Mouse (Mus musculus) limb, embryonic 10.5 days (tissue): ENCODE measurements around the gene Nkx2-5. TPM values are rescaled to one million over a fixed set of nuclear protein-coding genes. Genes with fewer than 3 reads are reported as not detected.
A peak's percentile ranks its signal among the peaks of the same experiment; 100 is the strongest.

Experiments used
- DNase-seq: peaks from one replicate; pipeline ENCODE4 v3.0.0-alpha.2; 2017; ENCODE audit warnings: low spot score
- H3K27ac ChIP-seq: fragments of 300-500 bp; sonication (generic); 2 replicates; pipeline ENCODE4 v1.5.1; 2016; ENCODE audit warnings: mild to moderate bottlenecking
- H3K27me3 ChIP-seq: fragments of 300-500 bp; sonication (generic); 2 replicates; pipeline ENCODE4 v1.6.1; 2016; ENCODE audit warnings: low read depth, mild to moderate bottlenecking; ENCODE audit not compliant: poor library complexity, severe bottlenecking
- H3K36me3 ChIP-seq: fragments of 300-500 bp; sonication (generic); 2 replicates; pipeline ENCODE4 v1.6.1; 2016; ENCODE audit warnings: mild to moderate bottlenecking, moderate library complexity
- H3K4me1 ChIP-seq: fragments of 300-500 bp; sonication (generic); 2 replicates; pipeline ENCODE4 v1.6.1; 2016
- H3K4me3 ChIP-seq: fragments of 300-500 bp; sonication (generic); 2 replicates; pipeline ENCODE4 v1.5.1; 2016; ENCODE audit warnings: mild to moderate bottlenecking, moderate library complexity
- H3K9me3 ChIP-seq: fragments of 300-500 bp; sonication (generic); replicated peaks from 2 replicates; pipeline ENCODE4 v1.6.1; 2016; ENCODE audit warnings: mild to moderate bottlenecking
- WGBS: fragments of 180-500 bp; shearing (Covaris S2); methylation state at CpG from one replicate; pipeline ENCODE4 v1.1.7; 2016; 5-methylcytosine and 5-hydroxymethylcytosine counted together
- polyA plus RNA-seq: library from polyadenylated mRNA; unstranded; fragments of >200 nt; fragmentation: Nextera tagmentation; extraction: Ambion mirVana; gene quantifications from 2 replicates; pipeline ENCODE4 v1.2.1, GENCODE M21; 2016

The Nkx2-5 gene
- polyA plus RNA-seq, 1 experiment from 2014 or later = 0.14 TPM

GRCm38 (mm10) chr17:26816810-26817209 lies 28.0 kb downstream of the Nkx2-5 start:
- no peak overlapping the region for H3K4me3 ChIP-seq
- no peak overlapping the region for H3K27ac ChIP-seq
- no peaks in the 10 kb centered on the region for H3K9me3 ChIP-seq
- no peaks in the 10 kb centered on the region for H3K36me3 ChIP-seq
- no peaks in the 10 kb centered on the region for H3K4me1 ChIP-seq
- no peak for DNase-seq
- WGBS = 83% methylated on average over 6 of the region's 6 CpGs
- peaks cover 8% of the 10 kb centered on the region; the same call in 1 of the 2 replicates for H3K27me3 ChIP-seq

GRCm38 (mm10) chr17:26813497-26813896 lies 31.3 kb downstream of the Nkx2-5 start:
- Histone ChIP-seq H3K27ac (no peak overlapping the region), H3K27me3 (no peaks in the 10 kb centered on the region), H3K4me3 (no peak overlapping the region), H3K9me3 (no peaks in the 10 kb centered on the region), H3K4me1 (no peaks in the 10 kb centered on the region), H3K36me3 (no peaks in the 10 kb centered on the region)
- no peak for DNase-seq
- 90% methylated on average over 9 of the region's 9 CpGs for WGBS

- Histone ChIP-seq H3K9me3 (no peaks in the 10 kb centered on the region), H3K36me3 (no peaks in the 10 kb centered on the region), H3K27ac (no peak overlapping the region), H3K27me3 (no peaks in the 10 kb centered on the region), H3K4me3 (no peak overlapping the region), H3K4me1 (no peaks in the 10 kb centered on the region)
- 79% methylated on average over 2 of the region's 2 CpGs for WGBS
- DNase-seq = no peak
Measured at GRCm38 (mm10) chr17:26812607-26813006, 32.2 kb downstream of the Nkx2-5 start.

- no peak for DNase-seq
- Histone ChIP-seq H3K4me1 (no peaks in the 10 kb centered on the region), H3K9me3 (no peaks in the 10 kb centered on the region), H3K36me3 (no peaks in the 10 kb centered on the region), H3K27ac (no peak overlapping the region), H3K4me3 (no peak overlapping the region), H3K27me3 (no peaks in the 10 kb centered on the region)
- 87% methylated on average over 3 of the region's 3 CpGs for WGBS
Measured at GRCm38 (mm10) chr17:26802886-26803285, 41.9 kb downstream of the Nkx2-5 start.

GRCm38 (mm10) chr17:26797379-26798128 lies 47.3 kb downstream of the Nkx2-5 start:
- Histone ChIP-seq H3K9me3 (no peaks in the 10 kb centered on the region), H3K27ac (no peak overlapping the region), H3K4me1 (no peaks in the 10 kb centered on the region), H3K36me3 (peaks cover 11% of the 10 kb centered on the region), H3K27me3 (no peaks in the 10 kb centered on the region), H3K4me3 (no peak overlapping the region)
- 72% methylated on average over 6 of the region's 6 CpGs for WGBS
- DNase-seq = no peak

- peaks cover 33% of the 10 kb centered on the region for H3K36me3 ChIP-seq
- H3K9me3 ChIP-seq = no peaks in the 10 kb centered on the region
- H3K27me3 ChIP-seq = no peaks in the 10 kb centered on the region
- no peak for DNase-seq
- no peak overlapping the region for H3K27ac ChIP-seq
- H3K4me3 ChIP-seq = no peak overlapping the region
- no peaks in the 10 kb centered on the region for H3K4me1 ChIP-seq
- WGBS = 80% methylated on average over 7 of the region's 7 CpGs
Measured at GRCm38 (mm10) chr17:26795386-26795785, 49.4 kb downstream of the Nkx2-5 start.

- H3K4me1 ChIP-seq = no peaks in the 10 kb centered on the region
- no peak overlapping the region for H3K27ac ChIP-seq
- no peaks in the 10 kb centered on the region for H3K27me3 ChIP-seq
- no peaks in the 10 kb centered on the region for H3K9me3 ChIP-seq
- DNase-seq = peak; percentile 44
- H3K36me3 ChIP-seq = peaks cover 39% of the 10 kb centered on the region
- 26% methylated on average over 3 of the region's 3 CpGs for WGBS
- H3K4me3 ChIP-seq = no peak overlapping the region
Measured at GRCm38 (mm10) chr17:26794744-26795143, 50.1 kb downstream of the Nkx2-5 start.

GRCm38 (mm10) chr17:26793068-26793765 lies 51.6 kb downstream of the Nkx2-5 start:
- H3K27me3 ChIP-seq = no peaks in the 10 kb centered on the region
- no peaks in the 10 kb centered on the region for H3K4me1 ChIP-seq
- H3K4me3 ChIP-seq = no peak overlapping the region
- no peak for DNase-seq
- H3K9me3 ChIP-seq = no peaks in the 10 kb centered on the region
- no peak overlapping the region for H3K27ac ChIP-seq
- 85% methylated on average over 5 of the region's 5 CpGs for WGBS
- peaks cover 55% of the 10 kb centered on the region for H3K36me3 ChIP-seq

- no peaks in the 10 kb centered on the region for H3K4me1 ChIP-seq
- no peaks in the 10 kb centered on the region for H3K27me3 ChIP-seq
- DNase-seq = no peak
- H3K4me3 ChIP-seq = no peak overlapping the region
- H3K27ac ChIP-seq = no peak overlapping the region
- no peaks in the 10 kb centered on the region for H3K9me3 ChIP-seq
- peaks cover 63% of the 10 kb centered on the region for H3K36me3 ChIP-seq
- whole genome bisulfite sequencing = 92% methylated on average over 15 of the region's 15 CpGs
Measured at GRCm38 (mm10) chr17:26792096-26792495, 52.7 kb downstream of the Nkx2-5 start.

- WGBS = 90% methylated on average over 7 of the region's 7 CpGs
- Histone ChIP-seq H3K36me3 (peaks cover 68% of the 10 kb centered on the region), H3K27ac (no peak overlapping the region), H3K4me3 (no peak overlapping the region), H3K9me3 (no peaks in the 10 kb centered on the region), H3K27me3 (no peaks in the 10 kb centered on the region), H3K4me1 (no peaks in the 10 kb centered on the region)
- DNase-seq = no peak
Measured at GRCm38 (mm10) chr17:26791580-26791979, 53.2 kb downstream of the Nkx2-5 start.

GRCm38 (mm10) chr17:26790269-26791214 lies 54.3 kb downstream of the Nkx2-5 start:
- H3K9me3 ChIP-seq = no peaks in the 10 kb centered on the region
- H3K27ac ChIP-seq = no peak overlapping the region
- peaks cover 76% of the 10 kb centered on the region for H3K36me3 ChIP-seq
- H3K4me1 ChIP-seq = no peaks in the 10 kb centered on the region
- 94% methylated on average over 11 of the region's 11 CpGs for WGBS
- no peak for DNase-seq
- no peaks in the 10 kb centered on the region for H3K27me3 ChIP-seq
- H3K4me3 ChIP-seq = no peak overlapping the region

GRCm38 (mm10) chr17:26789460-26790268 lies 55.1 kb downstream of the Nkx2-5 start:
- H3K4me3 ChIP-seq = no peak overlapping the region
- no peaks in the 10 kb centered on the region for H3K9me3 ChIP-seq
- peaks cover 85% of the 10 kb centered on the region for H3K36me3 ChIP-seq
- no peaks in the 10 kb centered on the region for H3K27me3 ChIP-seq
- no peak overlapping the region for H3K27ac ChIP-seq
- no peaks in the 10 kb centered on the region for H3K4me1 ChIP-seq
- DNase-seq = no peak
- WGBS = 92% methylated on average over 8 of the region's 8 CpGs
